ENCODE assay signal across 8 mouse cellular contexts in genomic region chr4:128734721-128735671, GRCm38 (mm10). TPM values are rescaled to one million over a fixed set of nuclear protein-coding genes. Genes with fewer than 3 reads are reported as not detected.
DNase-seq lines count a peak whose midpoint lies in the region; ATAC-seq and TF ChIP-seq lines count a peak whose summit lies in the region.

No protein-coding gene starts in this region.

- H3K27me3 ChIP-seq in hindbrain, embryonic 11.5 days (ENCODE audit: control insufficient read depth, insufficient read depth, low read length), result no peaks in the 10 kb centered on the region
- no peaks in the 10 kb centered on the region for H3K27me3 ChIP-seq in liver, embryonic 13.5 days

- 84% methylated on average over 18 of the region's 18 CpGs for WGBS in hindbrain, embryonic 11.5 days
- 78% methylated on average over 18 of the region's 18 CpGs for WGBS in liver, embryonic 13.5 days (ENCODE audit: insufficient replicate concordance)
- WGBS in olfactory bulb, adult 2 months, result 31% methylated on average over 18 of the region's 18 CpGs

- no peak for TF ChIP-seq CTCF in olfactory bulb, adult 2 months (IDR thresholded peaks at IDR 0.05; ENCODE audit: insufficient read depth, low read depth, low read length)

- ATAC-seq in frontal cortex, adult (ENCODE audit: low TSS enrichment), result peak; percentile 42; the same call in 1 of the 2 replicates
- ATAC-seq in hindbrain, embryonic 11.5 days (ENCODE audit: low FRiP score), result no peak
- ATAC-seq in liver, embryonic 13.5 days (ENCODE audit: low read depth), result no peak
- no peak for ATAC-seq in megakaryocyte-erythroid progenitor cell, adult 5-6 weeks (replicated peaks; ENCODE audit: low FRiP score, low TSS enrichment, poor library complexity, severe bottlenecking)

- TF ChIP-seq POLR2A in olfactory bulb, adult 2 months (IDR thresholded peaks at IDR 0.05; ENCODE audit: insufficient read depth, low read depth, low read length), result no peak

- 0 out of 2 replicates have a peak overlapping the region, but pooled peaks have one; percentile 31 for H3K9ac ChIP-seq in hindbrain, embryonic 11.5 days (ENCODE audit: low read depth, low read length)
- H3K9ac ChIP-seq in liver, embryonic 13.5 days, result peak overlapping the region; percentile 26; the same call in 1 of the 2 replicates

- H3K36me3 ChIP-seq in hindbrain, embryonic 11.5 days (ENCODE audit: control insufficient read depth, insufficient read depth, low read length), result 0 out of 2 replicates have a peak, but pooled peaks cover 2% of the 10 kb centered on the region
- peaks cover 21% of the 10 kb centered on the region for H3K36me3 ChIP-seq in liver, embryonic 13.5 days

- no peaks in the 10 kb centered on the region for H3K9me3 ChIP-seq in hindbrain, embryonic 11.5 days (ENCODE audit: control insufficient read depth, low read length)
- H3K9me3 ChIP-seq in liver, embryonic 13.5 days (replicated peaks), result no peaks in the 10 kb centered on the region

- peak overlapping the region; percentile 90 for H3K27ac ChIP-seq in hindbrain, embryonic 11.5 days (ENCODE audit: low read depth, low read length)
- no peak overlapping the region for H3K27ac ChIP-seq in liver, embryonic 13.5 days
- H3K27ac ChIP-seq in olfactory bulb, adult 2 months (ENCODE audit: insufficient read depth, low read depth, low read length), result peak overlapping the region; percentile 74

- no peak overlapping the region for H3K4me3 ChIP-seq in hindbrain, embryonic 11.5 days (ENCODE audit: low read depth, low read length)
- H3K4me3 ChIP-seq in liver, embryonic 13.5 days (replicated peaks), result no peak overlapping the region
- no peak overlapping the region for H3K4me3 ChIP-seq in olfactory bulb, adult 2 months (ENCODE audit: insufficient read depth, low read depth, low read length)

- H3K4me1 ChIP-seq in hindbrain, embryonic 11.5 days (replicated peaks; ENCODE audit: control insufficient read depth, insufficient read depth, low read length), result peaks cover 44% of the 10 kb centered on the region
- peaks cover 63% of the 10 kb centered on the region for H3K4me1 ChIP-seq in liver, embryonic 13.5 days (replicated peaks)
- peaks cover 44% of the 10 kb centered on the region for H3K4me1 ChIP-seq in olfactory bulb, adult 2 months (ENCODE audit: control insufficient read depth, insufficient read depth, low read length)

- no peak for DNase-seq in frontal cortex, postnatal 14 days (ENCODE audit: low spot score in 2 of 2)
- peak; percentile 77 for DNase-seq in brain, adult 2 months (ENCODE audit: low read depth, low spot score)
- DNase-seq in hindbrain, embryonic 11.5 days (ENCODE audit: low spot score), result no peak
- DNase-seq in liver, embryonic 13.5 days, result no peak
- DNase-seq in embryo, embryonic 10.5 days (ENCODE audit: low spot score), result no peak

- H3K4me2 ChIP-seq in hindbrain, embryonic 11.5 days (replicated peaks; ENCODE audit: low read depth, low read length), result no peak overlapping the region; the same call in 1 of the 2 replicates
- no peak overlapping the region for H3K4me2 ChIP-seq in liver, embryonic 13.5 days

RNA-seq across cellular contexts. Expression of gene A3galt2, which starts 20.2 kb away (rescaled TPM):
- 0.42 and 0.51 TPM in 2 replicates for polyA plus RNA-seq in hindbrain, embryonic 11.5 days (2014; fragmentation: Nextera tagmentation; extraction: Ambion mirVana)
- polyA plus RNA-seq in liver, embryonic 13.5 days (2015; fragmentation: Nextera tagmentation; extraction: Ambion mirVana), result not detected in 2 replicates
- polyA plus RNA-seq in olfactory bulb, adult 2 months (2012; ENCODE audit: insufficient read depth, insufficient read length, low replicate concordance, missing spikeins), result not detected in 2 replicates
- total RNA-seq in megakaryocyte-erythroid progenitor cell, adult 5-6 weeks (2014; fragmentation: Nextera tagmentation), result 0.31 TPM in 1 of 2 replicates, not detected in the other
- not detected in 2 replicates for total RNA-seq in megakaryocyte-erythroid progenitor cell, adult 5-6 weeks (2017)
